Mouse (Mus musculus) megakaryocyte-erythroid progenitor cell, adult 5 weeks (primary cell): ENCODE measurements around the gene Elmod1. TPM values are rescaled to one million over a fixed set of nuclear protein-coding genes. Genes with fewer than 3 reads are reported as not detected.

ENCODE experiments used
- polyA plus RNA-seq: library from polyadenylated mRNA; stranded (reverse); fragments of >175 nt; gene quantifications from 2 replicates; pipeline ENCODE4 v1.2.3, GENCODE M21; 2012

Elmod1 gene
- polyA plus RNA-seq: not detected in 2 replicates

DNA sequence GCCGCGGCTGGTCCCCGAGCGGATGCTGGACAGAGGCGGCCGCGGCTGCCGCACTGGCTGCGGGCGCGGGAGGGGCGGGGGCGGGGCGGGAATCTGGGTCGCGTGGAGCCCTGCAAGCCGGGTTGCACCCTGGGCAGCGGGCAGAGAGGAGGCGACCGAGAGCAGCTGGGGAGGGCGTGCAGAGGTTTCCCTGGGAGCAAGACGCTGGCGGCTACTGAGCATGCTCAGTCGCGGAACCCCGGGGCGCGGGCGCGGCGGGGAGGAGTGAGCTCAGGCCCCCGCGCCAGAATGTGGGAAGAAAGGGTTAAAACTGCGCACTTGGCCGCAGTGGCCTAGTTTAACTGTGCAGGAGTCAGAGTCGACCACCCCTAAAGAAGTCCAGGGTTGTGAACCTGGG lies at the start of gene Elmod1:
Gene Elmod1 (minus strand): TSS at position 180 of the 397 bp plus-strand sequence.

Other genes with a start within 250 kb of the Elmod1 start
- gene Slc35f2, start 203.8 kb downstream of the Elmod1 start, polyA plus RNA-seq: 1.2 and 1.8 TPM in 2 replicates
- not detected in 2 replicates for gene Sln, start 125.1 kb downstream of the Elmod1 start, polyA plus RNA-seq
- not detected in 2 replicates for gene Tnfaip8l3, start 93.1 kb upstream of the Elmod1 start, polyA plus RNA-seq